Mouse (Mus musculus) brain, embryonic 14.5 days (tissue): ENCODE data around the gene BC052040.

ENCODE experiments used
- CTCF ChIP-seq: fragments of 200-500 bp; IDR thresholded peaks from 2 replicates; pipeline ENCODE4 v1.5.1; 2012; ENCODE audit warnings: inconsistent platforms, mild to moderate bottlenecking, moderate library complexity, borderline replicate concordance; ENCODE audit not compliant: insufficient read depth, insufficient read length; ENCODE audit errors: extremely low read depth
- POLR2A ChIP-seq: fragments of 200-500 bp; IDR thresholded peaks from 2 replicates; pipeline ENCODE4 v1.6.1; 2012; ENCODE audit warnings: mild to moderate bottlenecking, inconsistent platforms, borderline replicate concordance; ENCODE audit not compliant: poor library complexity, insufficient read depth, insufficient read length, severe bottlenecking; ENCODE audit errors: extremely low read depth

- no peak for TF ChIP-seq POLR2A
- TF ChIP-seq CTCF: no peak
Measured at GRCm38 (mm10) chr2:115774153-115774908, 192.8 kb downstream of the BC052040 start.
